Mouse (Mus musculus) heart, embryonic 12.5 days (tissue): Measurements from ENCODE around the gene Olfr317. TPM values are rescaled to one million over a fixed set of nuclear protein-coding genes. Genes with fewer than 3 reads are reported as not detected.
"Not testable (repeated sequence)": the region's sequence is repeated elsewhere in the genome, so short reads cannot be mapped to it uniquely, and the experiment has no call there.

Source experiments
- ATAC-seq: fragments of 200-750 bp; cut with Nextera tagmentation; 2 replicates; pipeline ENCODE4 v1.8.0; 2017; ENCODE audit warnings: moderate TSS enrichment, moderate library complexity; ENCODE audit not compliant: insufficient number of reproducible peaks, low FRiP score
- H3K27ac ChIP-seq: fragments of 300-500 bp; sonication (generic); 2 replicates; pipeline ENCODE4 v1.5.1; 2016; ENCODE audit warnings: mild to moderate bottlenecking, moderate library complexity; ENCODE audit not compliant: poor library complexity, severe bottlenecking
- H3K27me3 ChIP-seq: fragments of 300-500 bp; sonication (generic); replicated peaks from 2 replicates; pipeline ENCODE4 v1.6.1; 2016; ENCODE audit warnings: mild to moderate bottlenecking, moderate library complexity
- H3K36me3 ChIP-seq: fragments of 300-500 bp; sonication (generic); 2 replicates; pipeline ENCODE4 v1.6.1; 2016; ENCODE audit warnings: mild to moderate bottlenecking, moderate library complexity
- H3K4me1 ChIP-seq: fragments of 300-500 bp; sonication (generic); replicated peaks from 2 replicates; pipeline ENCODE4 v1.6.1; 2016; ENCODE audit warnings: mild to moderate bottlenecking
- H3K4me2 ChIP-seq: fragments of 300-500 bp; sonication (generic); 2 replicates; pipeline ENCODE4 v1.6.1; 2016; ENCODE audit warnings: mild to moderate bottlenecking, moderate library complexity
- H3K4me3 ChIP-seq: fragments of 300-500 bp; sonication (generic); 2 replicates; pipeline ENCODE4 v1.5.1; 2016; ENCODE audit warnings: mild to moderate bottlenecking
- H3K9ac ChIP-seq: fragments of 300-500 bp; sonication (generic); 2 replicates; pipeline ENCODE4 v1.6.1; 2016; ENCODE audit warnings: mild to moderate bottlenecking, moderate library complexity
- H3K9me3 ChIP-seq: fragments of 300-500 bp; sonication (generic); replicated peaks from 2 replicates; pipeline ENCODE4 v1.6.1; 2016; ENCODE audit warnings: mild to moderate bottlenecking, moderate library complexity
- WGBS: fragments of 180-500 bp; shearing (Covaris S2); methylation state at CpG from one replicate; pipeline ENCODE4 v1.1.7; 2016; 5-methylcytosine and 5-hydroxymethylcytosine counted together
- polyA plus RNA-seq: library from polyadenylated mRNA; unstranded; fragments of >200 nt; fragmentation: Nextera tagmentation; extraction: Ambion mirVana; gene quantifications from 2 replicates; pipeline ENCODE4 v1.2.1, GENCODE M21; 2016

Gene Olfr317
- not detected in 2 replicates for polyA plus RNA-seq

DNA sequence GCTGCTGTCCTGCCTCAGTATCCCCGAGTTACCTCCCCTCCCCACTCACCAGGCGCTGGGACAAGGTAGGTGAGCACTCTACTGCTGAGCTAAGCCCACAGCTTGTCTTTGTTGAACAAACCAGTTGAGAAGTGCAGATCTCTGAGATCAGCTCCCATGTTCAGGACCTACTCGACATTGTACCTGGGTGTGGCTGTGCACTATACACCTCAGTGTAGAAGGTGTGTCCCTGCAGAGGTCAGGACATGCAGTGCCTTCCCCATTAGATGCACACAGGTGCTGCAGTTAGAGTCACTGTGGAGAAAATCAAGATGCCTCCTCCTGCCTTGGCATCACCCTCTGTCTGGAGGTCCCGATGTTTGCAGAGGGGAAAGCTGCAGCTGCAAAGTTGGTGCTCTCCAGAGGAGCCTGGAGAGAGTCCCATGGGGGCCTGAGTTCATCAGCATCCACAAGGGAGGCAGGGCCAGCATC lies at the start of gene Olfr317:
TSS of gene Olfr317 (minus strand) at position 421 of the 471 bp plus-strand sequence.
- no peak within 1 kb of the TSS for H3K4me2 ChIP-seq
- H3K4me1 ChIP-seq, result no peaks in the 10 kb centered on the region
- no peak within 1 kb of the TSS for H3K27ac ChIP-seq
- no peak within 1 kb of the TSS for H3K9ac ChIP-seq
- WGBS, result 61% methylated on average over 4 of the region's 4 CpGs
- no peak for ATAC-seq
- no peaks in the 10 kb centered on the region for H3K36me3 ChIP-seq
- H3K27me3 ChIP-seq, result no peaks in the 10 kb centered on the region
- no peaks in the 10 kb centered on the region for H3K9me3 ChIP-seq
- no peak within 1 kb of the TSS for H3K4me3 ChIP-seq

DNA sequence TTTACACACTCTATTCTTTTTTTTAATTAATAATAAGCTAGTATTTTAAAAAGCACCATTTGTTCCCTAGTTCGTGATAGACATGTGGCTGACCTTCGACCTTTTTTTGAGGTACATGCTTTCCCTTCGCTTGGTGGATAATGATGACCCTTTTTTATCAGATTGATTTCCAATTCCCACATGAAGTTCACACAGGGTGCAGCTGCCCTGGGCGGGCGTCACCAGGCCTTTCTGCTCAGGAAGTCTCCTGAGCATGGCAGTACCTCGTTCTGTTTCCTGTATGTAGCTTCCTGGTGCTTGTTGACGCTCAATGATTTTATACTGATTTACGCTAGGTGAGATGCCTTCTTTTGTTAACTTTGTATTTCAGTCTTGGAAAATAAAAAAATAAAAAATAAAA lies 49.3 kb upstream of the Olfr317 start:
- no peaks in the 10 kb centered on the region for H3K9me3 ChIP-seq
- no peaks in the 10 kb centered on the region for H3K36me3 ChIP-seq
- H3K9ac ChIP-seq, result no peak overlapping the region
- H3K4me2 ChIP-seq, result no peak overlapping the region
- H3K4me3 ChIP-seq, result no peak overlapping the region
- H3K27me3 ChIP-seq, result no peaks in the 10 kb centered on the region
- 79% methylated on average over 8 of the region's 8 CpGs for WGBS
- H3K27ac ChIP-seq, result no peak overlapping the region
- no peaks in the 10 kb centered on the region for H3K4me1 ChIP-seq
- no peak for ATAC-seq

DNA sequence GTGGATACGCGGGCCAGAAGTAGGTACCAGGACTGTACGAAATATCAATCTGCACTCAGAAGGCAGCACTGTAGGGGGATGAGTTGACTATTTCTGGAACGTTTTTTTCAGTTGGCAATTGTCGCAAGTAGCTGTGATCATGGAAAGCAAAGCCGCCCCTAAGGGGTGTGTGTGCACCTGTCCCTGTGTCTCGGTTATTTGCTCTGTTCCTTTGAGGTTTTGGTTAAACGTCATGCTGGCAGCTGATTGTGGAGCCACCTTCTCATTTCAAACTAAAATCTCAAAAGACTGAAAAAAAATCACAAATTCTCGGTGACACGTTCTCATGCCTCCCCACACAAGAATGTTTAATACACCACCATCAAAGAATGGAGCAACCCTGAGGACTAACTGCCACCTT lies 48.6 kb upstream of the Olfr317 start:
- Histone ChIP-seq H3K36me3 (no peaks in the 10 kb centered on the region), H3K4me2 (no peak overlapping the region), H3K9ac (no peak overlapping the region), H3K27ac (no peak overlapping the region), H3K27me3 (no peaks in the 10 kb centered on the region), H3K9me3 (no peaks in the 10 kb centered on the region), H3K4me1 (peaks cover 2% of the 10 kb centered on the region), H3K4me3 (no peak overlapping the region)
- no peak for ATAC-seq
- WGBS, result 82% methylated on average over 10 of the region's 10 CpGs

DNA sequence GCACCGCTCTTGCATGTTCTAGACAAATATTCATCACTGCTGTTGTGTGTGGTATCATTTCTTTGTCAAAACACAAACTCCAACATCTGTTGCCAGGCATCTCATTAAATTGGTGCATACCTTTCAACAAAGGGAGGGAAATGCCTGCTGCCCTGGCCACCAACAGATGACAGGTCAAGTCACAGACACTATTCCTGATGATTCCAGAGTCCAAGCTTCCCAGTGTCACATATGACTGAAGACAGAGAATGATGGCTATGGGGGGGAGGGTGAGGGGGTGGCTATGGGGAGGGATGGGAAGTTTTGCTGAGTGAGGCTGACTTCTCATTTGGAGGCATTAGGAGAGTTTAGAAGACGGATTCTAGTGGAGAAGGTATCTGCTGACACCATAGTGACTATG lies 45.2 kb upstream of the Olfr317 start:
- 54% methylated on average over 2 of the region's 2 CpGs for WGBS
- Histone ChIP-seq H3K4me3 (no peak overlapping the region), H3K9me3 (no peaks in the 10 kb centered on the region), H3K9ac (no peak overlapping the region), H3K4me1 (peaks cover 4% of the 10 kb centered on the region), H3K36me3 (no peaks in the 10 kb centered on the region), H3K4me2 (no peak overlapping the region), H3K27ac (no peak overlapping the region), H3K27me3 (no peaks in the 10 kb centered on the region)
- no peak for ATAC-seq

DNA sequence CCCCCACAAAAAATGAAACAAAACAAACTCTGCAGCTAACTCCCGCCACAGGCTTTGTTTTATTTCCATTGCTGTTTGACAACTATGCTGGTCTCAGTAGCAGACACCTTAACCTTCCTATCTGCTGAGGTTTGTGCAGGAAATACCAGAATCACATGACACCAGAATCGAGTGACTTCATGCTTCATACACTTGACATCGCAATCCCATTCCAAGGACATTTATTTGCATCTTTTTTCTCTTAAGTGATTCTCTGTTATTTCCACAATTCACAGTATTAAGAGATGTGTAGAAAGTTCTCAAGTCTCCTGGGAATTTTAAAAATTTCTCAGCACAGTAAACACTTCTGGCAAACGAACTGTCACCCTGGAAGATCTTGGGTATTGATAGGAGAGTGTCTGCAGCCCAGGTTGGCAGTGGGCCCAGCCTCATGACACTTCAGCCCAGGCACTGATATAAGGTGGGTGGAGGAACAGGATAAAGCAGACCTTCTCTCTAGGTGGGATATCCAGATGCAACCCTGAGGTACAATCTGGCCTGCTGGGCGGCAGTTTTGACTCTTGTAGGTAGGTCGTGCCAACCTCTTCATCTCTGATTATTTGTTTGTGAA lies 43.6 kb upstream of the Olfr317 start, which contains the start of gene Olfr314:
TSS of gene Olfr314 (plus strand) at position 473 of the 610 bp plus-strand sequence.
- no peak for ATAC-seq

DNA sequence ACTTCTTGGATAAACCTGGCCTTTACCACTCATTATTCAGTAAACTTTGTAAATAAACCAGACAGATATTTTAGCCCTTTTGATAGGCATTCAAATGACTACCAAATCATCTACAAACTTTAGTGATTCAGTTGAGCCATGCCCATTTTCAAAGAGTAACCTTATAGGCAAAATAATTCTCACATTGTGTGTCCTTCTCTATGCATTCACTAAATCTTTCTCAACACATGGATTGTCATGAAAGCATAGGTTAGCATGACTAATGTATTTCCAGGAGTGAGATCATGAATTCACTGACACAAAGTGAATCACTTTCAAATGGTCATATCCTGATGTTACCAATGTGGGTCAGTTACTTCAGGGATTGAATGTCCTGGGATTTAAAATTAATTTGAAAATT lies 33.9 kb upstream of the Olfr317 start, which contains the start of gene Olfr315:
TSS of gene Olfr315 (plus strand) at position 301 of the 400 bp plus-strand sequence.
- Histone ChIP-seq H3K4me3 (no peak within 1 kb of the TSS), H3K27ac (no peak within 1 kb of the TSS), H3K4me1 (no peaks in the 10 kb centered on the region), H3K36me3 (no peaks in the 10 kb centered on the region), H3K27me3 (no peaks in the 10 kb centered on the region), H3K9ac (no peak within 1 kb of the TSS), H3K4me2 (no peak within 1 kb of the TSS), H3K9me3 (no peaks in the 10 kb centered on the region)
- no peak for ATAC-seq

More for the DNA sequence above, 43.6 kb upstream of the Olfr317 start, which contains the start of gene Olfr314:
- Histone ChIP-seq H3K9me3 (no peaks in the 10 kb centered on the region), H3K27ac (no peak within 1 kb of the TSS), H3K4me1 (peaks cover 4% of the 10 kb centered on the region), H3K9ac (no peak within 1 kb of the TSS), H3K4me3 (no peak within 1 kb of the TSS), H3K36me3 (no peaks in the 10 kb centered on the region), H3K4me2 (no peak within 1 kb of the TSS), H3K27me3 (no peaks in the 10 kb centered on the region)
- WGBS, result 53% methylated on average over 6 of the region's 6 CpGs

GRCm38 (mm10) chr11:58752434-58752833 lies 13.4 kb upstream of the Olfr317 start, which contains the start of gene Olfr316:
TSS of gene Olfr316 (plus strand) at chr11:58752734.
- Histone ChIP-seq H3K36me3 (no peaks in the 10 kb centered on the region), H3K4me2 (no peak within 1 kb of the TSS), H3K9me3 (0 out of 2 replicates have a peak, but pooled peaks cover 2% of the 10 kb centered on the region), H3K9ac (no peak within 1 kb of the TSS), H3K4me1 (no peaks in the 10 kb centered on the region), H3K27ac (no peak within 1 kb of the TSS), H3K4me3 (no peak within 1 kb of the TSS), H3K27me3 (no peaks in the 10 kb centered on the region)
- no peak for ATAC-seq
- WGBS, result 83% methylated on average over 2 of the region's 2 CpGs

GRCm38 (mm10) chr11:58751096-58751495 lies 12.1 kb upstream of the Olfr317 start:
- not testable (repeated sequence) for H3K27ac ChIP-seq, H3K4me1 ChIP-seq, H3K4me3 ChIP-seq, H3K9ac ChIP-seq, ATAC-seq, H3K36me3 ChIP-seq, H3K9me3 ChIP-seq, H3K4me2 ChIP-seq, H3K27me3 ChIP-seq
- 71% methylated on average over 18 of the region's 18 CpGs for WGBS

- no peak overlapping the region for H3K27ac ChIP-seq
- H3K4me1 ChIP-seq, result no peaks in the 10 kb centered on the region
- no peak overlapping the region for H3K4me2 ChIP-seq
- no peak overlapping the region for H3K9ac ChIP-seq
- H3K36me3 ChIP-seq, result no peaks in the 10 kb centered on the region
- 54% methylated on average over 3 of the region's 3 CpGs for WGBS
- no peaks in the 10 kb centered on the region for H3K9me3 ChIP-seq
- ATAC-seq, result no peak
- H3K4me3 ChIP-seq, result no peak overlapping the region
- no peaks in the 10 kb centered on the region for H3K27me3 ChIP-seq
Observed at GRCm38 (mm10) chr11:58733372-58733771, 5.6 kb downstream of the Olfr317 start.

DNA sequence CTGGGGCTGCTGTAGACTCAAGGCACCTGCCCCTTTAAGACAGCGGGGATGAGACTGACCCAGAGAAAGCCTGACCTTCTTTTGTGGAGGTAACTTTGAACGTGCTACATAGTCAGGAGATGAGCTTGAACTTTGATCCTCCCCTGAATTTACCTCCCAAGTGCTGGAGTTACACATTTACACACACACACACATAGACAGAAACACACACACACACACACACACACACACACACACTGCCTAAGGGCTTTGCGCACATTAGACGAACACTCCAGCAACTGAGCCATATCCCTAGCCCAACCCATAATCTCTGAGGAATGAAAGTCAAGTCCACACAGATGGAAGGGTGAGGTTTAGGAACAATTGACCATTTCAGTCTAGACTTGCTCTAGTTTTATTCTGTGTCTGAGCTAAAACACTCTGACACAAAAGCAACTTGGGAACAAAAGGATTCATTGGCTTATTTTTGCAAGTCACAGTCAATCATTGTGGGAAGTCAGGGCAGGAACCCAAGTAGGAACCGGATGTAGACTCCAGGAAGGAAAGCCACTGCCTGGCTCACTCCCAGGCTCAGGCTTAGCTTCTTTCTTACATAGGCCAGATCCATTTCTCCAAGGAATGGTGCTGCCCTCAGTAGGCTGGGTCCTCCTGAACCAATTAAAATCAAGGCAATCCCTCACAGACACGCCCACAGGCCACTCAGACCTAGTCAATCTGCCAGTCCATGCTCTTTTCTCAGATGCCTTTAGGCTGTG lies 10.9 kb downstream of the Olfr317 start:
- not testable (repeated sequence) for ATAC-seq, H3K9me3 ChIP-seq, H3K4me2 ChIP-seq, H3K27me3 ChIP-seq, H3K27ac ChIP-seq, H3K4me3 ChIP-seq, H3K36me3 ChIP-seq, H3K4me1 ChIP-seq, H3K9ac ChIP-seq
- 73% methylated on average over 6 of the region's 6 CpGs for WGBS

DNA sequence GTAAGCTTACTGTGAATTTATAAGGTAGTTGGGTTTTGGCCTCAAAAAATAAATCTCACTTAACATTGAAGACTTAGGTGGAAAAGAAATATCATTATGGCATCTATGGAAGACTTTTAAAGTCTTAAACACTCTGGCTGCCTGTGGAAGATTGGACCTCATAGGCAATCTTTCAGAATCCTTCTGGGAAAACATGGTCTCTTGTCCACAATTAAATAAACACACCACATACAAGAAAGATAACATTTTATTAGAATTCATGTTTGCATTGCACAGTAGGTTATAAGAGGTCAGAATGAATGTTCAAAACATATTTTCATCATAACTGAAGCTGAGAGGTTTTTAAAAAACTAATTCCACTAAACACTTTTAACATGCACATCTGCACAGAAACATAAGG lies 15.1 kb downstream of the Olfr317 start, which contains the start of gene Olfr318:
TSS of gene Olfr318 (minus strand) at position 101 of the 400 bp plus-strand sequence.
- Histone ChIP-seq H3K9me3 (0 out of 2 replicates have a peak, but pooled peaks cover 3% of the 10 kb centered on the region), H3K36me3 (no peaks in the 10 kb centered on the region), H3K27ac (no peak within 1 kb of the TSS), H3K4me1 (no peaks in the 10 kb centered on the region), H3K4me3 (no peak within 1 kb of the TSS), H3K9ac (no peak within 1 kb of the TSS), H3K4me2 (no peak within 1 kb of the TSS), H3K27me3 (no peaks in the 10 kb centered on the region)
- ATAC-seq, result no peak
